In genomic region chr19:47652255-47652654, GRCm38 (mm10) we compare ENCODE assay signal across 22 mouse cellular contexts.
"Had no signal": no experiment of that assay in that cellular context is flagged by ENCODE, and none has a peak within 500 bp of the region (broad histone marks: within the 10 kb centered on the region; RNA-seq: fewer than 3 reads in every experiment).

No protein-coding gene starts in this region.

- H3K27ac ChIP-seq: limb, embryonic 13.5 days; liver, embryonic 12.5 days; liver, embryonic 15.5 days; lung, embryonic 15.5 days; neural tube, embryonic 12.5 days; neural tube, embryonic 15.5 days; stomach, embryonic 15.5 days had no signal

- H3K4me1 ChIP-seq: limb, embryonic 13.5 days; liver, embryonic 12.5 days; liver, embryonic 15.5 days; lung, embryonic 15.5 days; neural tube, embryonic 12.5 days; neural tube, embryonic 15.5 days; stomach, embryonic 15.5 days had no signal

- H3K9me3 ChIP-seq: limb, embryonic 13.5 days; liver, embryonic 12.5 days; liver, embryonic 15.5 days; lung, embryonic 15.5 days; megakaryocyte, embryonic 14.5 days; neural tube, embryonic 12.5 days; neural tube, embryonic 15.5 days; stomach, embryonic 15.5 days had no signal

- DNase-seq: kidney, adult 18-20 months; kidney, adult 9 months; kidney, postnatal 14 days; kidney, postnatal 4 days; left cerebral cortex, postnatal 4 days; liver; lung, adult 18-20 months; lung, postnatal 10 days; lung, postnatal 36 days; midbrain, embryonic 14.5 days; retina, postnatal 1 day; right cerebral cortex, postnatal 25 days; spleen, adult 18-20 months; thymus, postnatal 25 days had no signal

- H3K4me3 ChIP-seq: limb, embryonic 13.5 days; liver, embryonic 12.5 days; liver, embryonic 15.5 days; lung, embryonic 15.5 days; megakaryocyte, embryonic 14.5 days; neural tube, embryonic 12.5 days; neural tube, embryonic 15.5 days; stomach, embryonic 15.5 days had no signal

- H3K27me3 ChIP-seq: limb, embryonic 13.5 days; liver, embryonic 12.5 days; liver, embryonic 15.5 days; lung, embryonic 15.5 days; neural tube, embryonic 12.5 days; neural tube, embryonic 15.5 days; stomach, embryonic 15.5 days had no signal

- H3K36me3 ChIP-seq: liver, embryonic 12.5 days; neural tube, embryonic 12.5 days had no signal
